Mouse (Mus musculus): ENCODE results near the gene Brix1. TPM values are rescaled to one million over a fixed set of nuclear protein-coding genes. Genes with fewer than 3 reads are reported as not detected.

Gene Brix1
- polyA plus RNA-seq, 1 experiment from 2014 or later: 79.3 TPM

- Histone ChIP-seq H3K4me1 (peaks cover 16% of the 10 kb centered on the region), H3K9me3 (no peaks in the 10 kb centered on the region), H3K9ac (replicated peaks) (no peak overlapping the region), H3K27me3 (no peaks in the 10 kb centered on the region), H3K36me3 (peaks cover 27% of the 10 kb centered on the region; the same call in 1 of the 2 replicates), H3K27ac (replicated peaks) (no peak overlapping the region), H3K4me2 (replicated peaks) (no peak overlapping the region), H3K4me3 (no peak overlapping the region)
- 94% methylated on average over 5 of the region's 5 CpGs for WGBS
- ATAC-seq (replicated peaks): no peak
These were observed 4.4 kb upstream of the Brix1 start for GRCm38 (mm10) chr15:10490101-10490500.

GRCm38 (mm10) chr15:10487246-10487645 is 1.5 kb upstream of the Brix1 start:
- H3K27me3 ChIP-seq: no peaks in the 10 kb centered on the region
- H3K27ac ChIP-seq (replicated peaks): no peak overlapping the region
- no peaks in the 10 kb centered on the region for H3K9me3 ChIP-seq
- peaks cover 22% of the 10 kb centered on the region; the same call in 1 of the 2 replicates for H3K36me3 ChIP-seq
- peaks cover 29% of the 10 kb centered on the region for H3K4me1 ChIP-seq
- H3K9ac ChIP-seq (replicated peaks): no peak overlapping the region
- ATAC-seq (replicated peaks): no peak
- peak overlapping the region; percentile 65 for H3K4me3 ChIP-seq
- WGBS: 62% methylated on average over 2 of the region's 2 CpGs
- peak overlapping the region; percentile 85 for H3K4me2 ChIP-seq (replicated peaks)

- WGBS: under 1% methylated on average over 18 of the region's 18 CpGs
- Histone ChIP-seq H3K4me2 (replicated peaks) (peak overlapping the region; percentile 85), H3K9ac (replicated peaks) (peak overlapping the region; percentile 82), H3K27ac (replicated peaks) (peak overlapping the region; percentile 83), H3K9me3 (no peaks in the 10 kb centered on the region), H3K36me3 (peaks cover 22% of the 10 kb centered on the region), H3K4me3 (peak overlapping the region; percentile 65), H3K4me1 (peaks cover 29% of the 10 kb centered on the region), H3K27me3 (no peaks in the 10 kb centered on the region)
- ATAC-seq (replicated peaks): peak; percentile 72
These were observed 655 bp upstream of the Brix1 start for GRCm38 (mm10) chr15:10486365-10486839.

- Histone ChIP-seq H3K36me3 (peaks cover 14% of the 10 kb centered on the region), H3K4me2 (replicated peaks) (peak overlapping the region; percentile 75), H3K4me3 (peak overlapping the region; percentile 96), H3K9me3 (no peaks in the 10 kb centered on the region), H3K27me3 (no peaks in the 10 kb centered on the region), H3K4me1 (peaks cover 19% of the 10 kb centered on the region), H3K9ac (replicated peaks) (peak overlapping the region; percentile 86), H3K27ac (replicated peaks) (0 out of 2 replicates have a peak overlapping the region, but pooled peaks have one; percentile 83)
- WGBS: 5% methylated on average over 3 of the region's 3 CpGs
- ATAC-seq (replicated peaks): no peak
These were observed 14.8 kb downstream of the Brix1 start for GRCm38 (mm10) chr15:10470941-10471340.

- Histone ChIP-seq H3K27ac (replicated peaks) (peak within 1 kb of the TSS; percentile 83), H3K4me1 (peaks cover 19% of the 10 kb centered on the region), H3K36me3 (peaks cover 8% of the 10 kb centered on the region), H3K4me2 (replicated peaks) (peak within 1 kb of the TSS; percentile 75), H3K27me3 (no peaks in the 10 kb centered on the region), H3K4me3 (peak within 1 kb of the TSS; percentile 96), H3K9me3 (no peaks in the 10 kb centered on the region), H3K9ac (replicated peaks) (peak within 1 kb of the TSS; percentile 86)
- ATAC-seq (replicated peaks): peak; percentile 94
- WGBS: under 1% methylated on average over 80 of the region's 87 CpGs
These were observed 15.5 kb downstream of the Brix1 start, which contains the start of gene Dnajc21 for GRCm38 (mm10) chr15:10470151-10470831. Gene Dnajc21, minus strand, starts transcription at chr15:10470516.

GRCm38 (mm10) chr15:10469641-10470150 is 16.1 kb downstream of the Brix1 start:
- H3K36me3 ChIP-seq: peaks cover 4% of the 10 kb centered on the region; the same call in 1 of the 2 replicates
- peak overlapping the region; percentile 96 for H3K4me3 ChIP-seq
- H3K27me3 ChIP-seq: no peaks in the 10 kb centered on the region
- peak; percentile 34 for ATAC-seq (replicated peaks)
- under 1% methylated on average over 40 of the region's 40 CpGs for WGBS
- no peaks in the 10 kb centered on the region for H3K9me3 ChIP-seq
- peak overlapping the region; percentile 86 for H3K9ac ChIP-seq (replicated peaks)
- peak overlapping the region; percentile 83 for H3K27ac ChIP-seq (replicated peaks)
- H3K4me2 ChIP-seq (replicated peaks): peak overlapping the region; percentile 75
- peaks cover 19% of the 10 kb centered on the region for H3K4me1 ChIP-seq

GRCm38 (mm10) chr15:10468761-10469160 is 17.0 kb downstream of the Brix1 start:
- no peaks in the 10 kb centered on the region for H3K27me3 ChIP-seq
- WGBS: 85% methylated on average over 3 of the region's 3 CpGs
- ATAC-seq (replicated peaks): no peak
- H3K4me3 ChIP-seq: no peak overlapping the region
- H3K9ac ChIP-seq (replicated peaks): no peak overlapping the region
- no peaks in the 10 kb centered on the region for H3K9me3 ChIP-seq
- H3K4me1 ChIP-seq: peaks cover 19% of the 10 kb centered on the region
- H3K27ac ChIP-seq (replicated peaks): no peak overlapping the region
- H3K4me2 ChIP-seq (replicated peaks): 0 out of 2 replicates have a peak overlapping the region, but pooled peaks have one; percentile 75
- no peaks in the 10 kb centered on the region for H3K36me3 ChIP-seq

- Histone ChIP-seq H3K4me3 (no peak overlapping the region), H3K9ac (replicated peaks) (no peak overlapping the region), H3K27me3 (no peaks in the 10 kb centered on the region), H3K4me2 (replicated peaks) (no peak overlapping the region), H3K36me3 (peaks cover 22% of the 10 kb centered on the region), H3K27ac (replicated peaks) (no peak overlapping the region), H3K4me1 (peaks cover 16% of the 10 kb centered on the region), H3K9me3 (no peaks in the 10 kb centered on the region)
- no peak for ATAC-seq (replicated peaks)
- 93% methylated on average over 3 of the region's 3 CpGs for WGBS
These were observed 21.1 kb downstream of the Brix1 start for GRCm38 (mm10) chr15:10464678-10465077.

GRCm38 (mm10) chr15:10463555-10463954 is 22.2 kb downstream of the Brix1 start:
- 91% methylated on average over 5 of the region's 5 CpGs for WGBS

GRCm38 (mm10) chr15:10460986-10461385 is 24.8 kb downstream of the Brix1 start:
- H3K27me3 ChIP-seq: no peaks in the 10 kb centered on the region
- H3K27ac ChIP-seq (replicated peaks): no peak overlapping the region
- no peak overlapping the region for H3K9ac ChIP-seq (replicated peaks)
- H3K9me3 ChIP-seq: no peaks in the 10 kb centered on the region
- no peak for ATAC-seq (replicated peaks)
- peaks cover 42% of the 10 kb centered on the region for H3K36me3 ChIP-seq
- WGBS: 93% methylated on average over 12 of the region's 12 CpGs
- H3K4me2 ChIP-seq (replicated peaks): no peak overlapping the region
- H3K4me1 ChIP-seq: no peaks in the 10 kb centered on the region
- H3K4me3 ChIP-seq: no peak overlapping the region

More at GRCm38 (mm10) chr15:10463555-10463954, 22.2 kb downstream of the Brix1 start:
- H3K27me3 ChIP-seq: no peaks in the 10 kb centered on the region
- no peak overlapping the region for H3K27ac ChIP-seq (replicated peaks)
- no peak overlapping the region for H3K9ac ChIP-seq (replicated peaks)
- peaks cover 5% of the 10 kb centered on the region for H3K4me1 ChIP-seq
- no peaks in the 10 kb centered on the region for H3K9me3 ChIP-seq
- H3K4me2 ChIP-seq (replicated peaks): no peak overlapping the region
- no peak overlapping the region for H3K4me3 ChIP-seq
- peaks cover 30% of the 10 kb centered on the region for H3K36me3 ChIP-seq
- no peak for ATAC-seq (replicated peaks)

- no peaks in the 10 kb centered on the region for H3K9me3 ChIP-seq
- no peak overlapping the region for H3K27ac ChIP-seq (replicated peaks)
- no peak for ATAC-seq (replicated peaks)
- H3K27me3 ChIP-seq: no peaks in the 10 kb centered on the region
- WGBS: 93% methylated on average over 3 of the region's 3 CpGs
- H3K4me2 ChIP-seq (replicated peaks): no peak overlapping the region
- no peak overlapping the region for H3K9ac ChIP-seq (replicated peaks)
- H3K4me3 ChIP-seq: no peak overlapping the region
- peaks cover 48% of the 10 kb centered on the region for H3K36me3 ChIP-seq
- H3K4me1 ChIP-seq: no peaks in the 10 kb centered on the region
These were observed 38.6 kb downstream of the Brix1 start for GRCm38 (mm10) chr15:10447102-10447501.

- no peaks in the 10 kb centered on the region for H3K9me3 ChIP-seq
These were observed 43.5 kb downstream of the Brix1 start for GRCm38 (mm10) chr15:10442275-10442674.

More at GRCm38 (mm10) chr15:10442275-10442674, 43.5 kb downstream of the Brix1 start:
- H3K9ac ChIP-seq (replicated peaks): no peak overlapping the region
- H3K4me3 ChIP-seq: no peak overlapping the region
- H3K27ac ChIP-seq (replicated peaks): no peak overlapping the region
- H3K4me2 ChIP-seq (replicated peaks): no peak overlapping the region
- WGBS: 42% methylated on average over 1 of the region's 1 CpGs
- ATAC-seq (replicated peaks): no peak
- H3K27me3 ChIP-seq: no peaks in the 10 kb centered on the region
- H3K4me1 ChIP-seq: no peaks in the 10 kb centered on the region
- H3K36me3 ChIP-seq: peaks cover 27% of the 10 kb centered on the region

All from forebrain, embryonic 15.5 days (tissue).